Mouse (Mus musculus): Measurements from ENCODE around the gene P2ry4.

- TF ChIP-seq EP300 (IDR thresholded peaks at IDR 0.05) (no peak), CTCF (IDR thresholded peaks at IDR 0.05) (no peak)
Measured at GRCm38 (mm10) chrX:100565696-100566095, 29.0 kb downstream of the P2ry4 start.
